Mouse (Mus musculus) midbrain, embryonic 14.5 days (tissue): Measurements from ENCODE around the gene Samt4. TPM values are rescaled to one million over a fixed set of nuclear protein-coding genes. Genes with fewer than 3 reads are reported as not detected.
"Not testable (repeated sequence)": the region's sequence is repeated elsewhere in the genome, so short reads cannot be mapped to it uniquely, and the experiment has no call there.

Experiments used
- ATAC-seq: fragments of 200-750 bp; cut with Nextera tagmentation; 2 replicates; pipeline ENCODE4 v1.8.0; 2017; ENCODE audit warnings: moderate number of reproducible peaks, moderate library complexity; ENCODE audit not compliant: low FRiP score, low TSS enrichment
- DNase-seq: peaks from one replicate; pipeline ENCODE4 v3.0.0-alpha.2; 2015
- H3K27ac ChIP-seq: fragments of 300-500 bp; sonication (generic); replicated peaks from 2 replicates; pipeline ENCODE4 v1.5.1; 2014; ENCODE audit warnings: mild to moderate bottlenecking, low read depth, low read length, moderate library complexity
- H3K27me3 ChIP-seq: fragments of 300-500 bp; sonication (generic); 2 replicates; pipeline ENCODE4 v1.6.1; 2014; ENCODE audit warnings: low read length, control low read depth, mixed read lengths; ENCODE audit not compliant: control insufficient read depth, insufficient read depth
- H3K36me3 ChIP-seq: fragments of 300-500 bp; sonication (generic); 2 replicates; pipeline ENCODE4 v1.6.1; 2014; ENCODE audit warnings: low read length, control low read depth; ENCODE audit not compliant: control insufficient read depth, insufficient read depth
- H3K4me1 ChIP-seq: fragments of 300-500 bp; sonication (generic); 2 replicates; pipeline ENCODE4 v1.6.1; 2014; ENCODE audit warnings: mild to moderate bottlenecking, antibody characterized with exemption, low read length, control low read depth; ENCODE audit not compliant: control insufficient read depth, insufficient read depth
- H3K4me2 ChIP-seq: fragments of 300-500 bp; sonication (generic); 2 replicates; pipeline ENCODE4 v1.6.1; 2014; ENCODE audit warnings: mild to moderate bottlenecking, low read length, moderate library complexity
- H3K4me3 ChIP-seq: fragments of 300-500 bp; sonication (generic); replicated peaks from 2 replicates; pipeline ENCODE4 v1.5.1; 2014; ENCODE audit warnings: low read depth, low read length
- H3K9ac ChIP-seq: fragments of 300-500 bp; sonication (generic); replicated peaks from 2 replicates; pipeline ENCODE4 v1.6.1; 2014; ENCODE audit warnings: mild to moderate bottlenecking, low read length, moderate library complexity
- H3K9me3 ChIP-seq: fragments of 300-500 bp; sonication (generic); 2 replicates; pipeline ENCODE4 v1.6.1; 2016; ENCODE audit warnings: low read length, control low read depth, mixed read lengths; ENCODE audit not compliant: control insufficient read depth
- WGBS: fragments of 180-500 bp; shearing (Covaris S2); extraction: QIAGEN DNeasy Blood & Tissue Kit; methylation state at CpG from one replicate; pipeline ENCODE4 v1.1.7; 2014; 5-methylcytosine and 5-hydroxymethylcytosine counted together
- polyA plus RNA-seq: library from polyadenylated mRNA; unstranded; fragments of >200 nt; fragmentation: Nextera tagmentation; extraction: Ambion mirVana; gene quantifications from 2 replicates; pipeline ENCODE4 v1.2.1, GENCODE M21; 2014

Gene Samt4
- not detected in 2 replicates for polyA plus RNA-seq

GRCm38 (mm10) chrX:154481702-154482101 lies at the start of gene Samt4:
TSS of gene Samt4 (plus strand) at chrX:154482002.
- Histone ChIP-seq H3K9me3 (no peaks in the 10 kb centered on the region), H3K4me2 (no peak within 1 kb of the TSS), H3K27me3 (no peaks in the 10 kb centered on the region), H3K4me1 (no peaks in the 10 kb centered on the region), H3K27ac (no peak within 1 kb of the TSS), H3K9ac (no peak within 1 kb of the TSS), H3K4me3 (no peak within 1 kb of the TSS), H3K36me3 (no peaks in the 10 kb centered on the region)
- DNase-seq (no peak), ATAC-seq (no peak)

GRCm38 (mm10) chrX:154443696-154444095 lies 38.1 kb upstream of the Samt4 start:
- not testable (repeated sequence) for H3K9ac ChIP-seq, H3K36me3 ChIP-seq, H3K4me3 ChIP-seq, H3K4me2 ChIP-seq, DNase-seq, H3K27me3 ChIP-seq, ATAC-seq, H3K4me1 ChIP-seq, H3K27ac ChIP-seq
- peaks cover 14% of the 10 kb centered on the region for H3K9me3 ChIP-seq

GRCm38 (mm10) chrX:154468386-154468785 lies 13.4 kb upstream of the Samt4 start:
- not testable (repeated sequence) for DNase-seq, H3K9ac ChIP-seq, H3K4me3 ChIP-seq, ATAC-seq, H3K4me2 ChIP-seq, H3K27me3 ChIP-seq, H3K9me3 ChIP-seq, H3K36me3 ChIP-seq, H3K4me1 ChIP-seq, H3K27ac ChIP-seq
- 70% methylated on average over 3 of the region's 3 CpGs for WGBS

Other genes with a start within 250 kb of the Samt4 start
- not detected in 2 replicates for gene 4930524N10Rik, start 138.6 kb upstream of the Samt4 start, polyA plus RNA-seq
- gene Samt2, start 97.4 kb downstream of the Samt4 start, polyA plus RNA-seq: not detected in 2 replicates